Mouse (Mus musculus) E14TG2a.4 (cell line): ENCODE measurements around the gene Mlxipl.

Experiments used
- CTCF ChIP-seq: conservative IDR thresholded peaks from 2 replicates; pipeline ENCODE4 v1.5.1; 2014; ENCODE audit warnings: low read length
- NANOG ChIP-seq: IDR thresholded peaks from 2 replicates; pipeline ENCODE4 v1.6.1; 2014; ENCODE audit warnings: borderline replicate concordance, low read length, mixed read lengths

GRCm38 (mm10) chr5:135168063-135169062 lies 78.7 kb downstream of the Mlxipl start, which contains the start of gene Bcl7b:
- TF ChIP-seq CTCF (no peak), NANOG (no peak)
